Mouse (Mus musculus) forebrain, postnatal 0 days (tissue): ENCODE results near the gene Arhgap24. TPM values are rescaled to one million over a fixed set of nuclear protein-coding genes. Genes with fewer than 3 reads are reported as not detected.

Experiments
- ATAC-seq: fragments of 200-750 bp; cut with Nextera tagmentation; 2 replicates; pipeline ENCODE4 v1.8.0; 2017; ENCODE audit warnings: mild to moderate bottlenecking, moderate library complexity
- DNase-seq: peaks from one replicate; pipeline ENCODE4 v3.0.0-alpha.2; 2015
- H3K27ac ChIP-seq: fragments of 300-500 bp; sonication (generic); 2 replicates; pipeline ENCODE4 v1.5.1; 2014; ENCODE audit warnings: low read depth, mild to moderate bottlenecking, antibody characterized with exemption, low read length, moderate library complexity, mixed read lengths
- H3K27me3 ChIP-seq: fragments of 300-500 bp; sonication (generic); 2 replicates; pipeline ENCODE4 v1.6.1; 2014; ENCODE audit warnings: mild to moderate bottlenecking, low read length, mixed read lengths; ENCODE audit not compliant: insufficient read depth
- H3K36me3 ChIP-seq: fragments of 300-500 bp; sonication (generic); 2 replicates; pipeline ENCODE4 v1.6.1; 2014; ENCODE audit warnings: mild to moderate bottlenecking, moderate library complexity; ENCODE audit not compliant: insufficient read depth
- H3K4me1 ChIP-seq: fragments of 300-500 bp; sonication (generic); 2 replicates; pipeline ENCODE4 v1.6.1; 2014; ENCODE audit warnings: antibody characterized with exemption; ENCODE audit not compliant: insufficient read depth
- H3K4me2 ChIP-seq: fragments of 300-500 bp; sonication (generic); 2 replicates; pipeline ENCODE4 v1.6.1; 2014; ENCODE audit warnings: low read depth, mild to moderate bottlenecking, moderate library complexity
- H3K4me3 ChIP-seq: fragments of 300-500 bp; sonication (generic); 2 replicates; pipeline ENCODE4 v1.5.1; 2014; ENCODE audit warnings: low read depth, low read length, mixed read lengths
- H3K9ac ChIP-seq: fragments of 300-500 bp; sonication (generic); 2 replicates; pipeline ENCODE4 v1.6.1; 2014; ENCODE audit warnings: mild to moderate bottlenecking
- H3K9me3 ChIP-seq: fragments of 300-500 bp; sonication (generic); 2 replicates; pipeline ENCODE4 v1.6.1; 2016; ENCODE audit warnings: low read length
- CTCF ChIP-seq: sonication (generic); IDR thresholded peaks from 2 replicates; pipeline ENCODE4 v1.5.1; 2016; ENCODE audit warnings: antibody characterized with exemption, control low read depth, low read depth
- WGBS: fragments of 180-500 bp; shearing (Covaris S2); extraction: QIAGEN DNeasy Blood & Tissue Kit; methylation state at CpG from one replicate; pipeline ENCODE4 v1.1.7; 2014; 5-methylcytosine and 5-hydroxymethylcytosine counted together
- polyA plus RNA-seq: library from polyadenylated mRNA; unstranded; fragments of >200 nt; fragmentation: Nextera tagmentation; extraction: Ambion mirVana; gene quantifications from 2 replicates; pipeline ENCODE4 v1.2.1, GENCODE M21; 2015
- total RNA-seq: library from RNA; depleted of rRNA; stranded (reverse); fragments of >200 nt; gene quantifications from 2 replicates; pipeline ENCODE4 v1.2.3, GENCODE M21; 2014

Arhgap24 gene
- total and polyA plus RNA-seq, 2 experiments from 2014 or later = 6.0 to 8.6 TPM

DNA sequence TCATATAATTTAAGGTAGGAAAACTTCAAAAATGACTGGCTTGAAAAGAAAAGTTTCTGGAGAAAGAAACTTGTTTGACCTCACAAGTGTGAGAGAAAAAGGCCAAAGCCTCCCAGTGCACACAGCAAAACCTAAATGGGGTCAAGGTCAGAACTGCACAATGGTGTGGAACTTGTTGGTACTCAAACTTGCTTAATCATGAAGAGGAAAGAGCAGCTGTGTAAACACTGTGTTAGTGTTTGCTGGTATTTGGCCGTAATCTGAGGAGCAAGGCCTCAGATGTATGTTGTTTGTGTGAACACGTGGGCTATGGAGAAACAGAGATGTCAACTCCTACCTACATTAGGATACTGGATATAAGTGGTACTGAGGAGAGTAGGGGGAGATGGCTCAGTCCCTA is 212.0 kb downstream of the Arhgap24 start:
- no peaks in the 10 kb centered on the region for H3K9me3 ChIP-seq
- H3K9ac ChIP-seq = no peak overlapping the region
- H3K4me1 ChIP-seq = no peaks in the 10 kb centered on the region
- no peak overlapping the region for H3K27ac ChIP-seq
- DNase-seq = no peak
- no peaks in the 10 kb centered on the region for H3K36me3 ChIP-seq
- no peaks in the 10 kb centered on the region for H3K27me3 ChIP-seq
- no peak for TF ChIP-seq CTCF
- ATAC-seq = no peak
- no peak overlapping the region for H3K4me3 ChIP-seq
- no peak overlapping the region for H3K4me2 ChIP-seq
- 90% methylated on average over 2 of the region's 2 CpGs for WGBS

DNA sequence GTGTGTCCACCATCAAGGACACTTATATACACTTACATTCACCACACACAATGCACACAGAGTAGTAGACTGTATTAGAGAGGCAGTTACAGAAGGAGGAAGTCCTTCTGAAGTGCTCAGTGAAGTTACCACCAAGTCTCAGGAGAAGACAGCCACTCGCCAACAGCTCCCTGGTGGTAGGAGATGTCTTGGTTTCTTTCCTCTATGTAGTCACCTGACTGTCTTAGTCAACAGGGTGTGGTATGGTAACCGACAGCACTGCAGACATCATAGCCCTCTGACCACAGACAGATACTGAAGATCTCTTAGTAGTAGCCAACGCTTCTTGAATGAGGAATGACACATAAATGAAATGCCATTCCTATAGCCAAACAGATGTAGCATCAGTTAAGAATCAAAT is 212.7 kb downstream of the Arhgap24 start:
- no peaks in the 10 kb centered on the region for H3K27me3 ChIP-seq
- H3K36me3 ChIP-seq = no peaks in the 10 kb centered on the region
- no peak for ATAC-seq
- WGBS = 93% methylated on average over 3 of the region's 3 CpGs
- TF ChIP-seq CTCF = no peak
- no peak overlapping the region for H3K27ac ChIP-seq
- no peaks in the 10 kb centered on the region for H3K9me3 ChIP-seq
- no peak overlapping the region for H3K4me2 ChIP-seq
- DNase-seq = no peak
- no peak overlapping the region for H3K9ac ChIP-seq
- no peaks in the 10 kb centered on the region for H3K4me1 ChIP-seq
- H3K4me3 ChIP-seq = no peak overlapping the region

DNA sequence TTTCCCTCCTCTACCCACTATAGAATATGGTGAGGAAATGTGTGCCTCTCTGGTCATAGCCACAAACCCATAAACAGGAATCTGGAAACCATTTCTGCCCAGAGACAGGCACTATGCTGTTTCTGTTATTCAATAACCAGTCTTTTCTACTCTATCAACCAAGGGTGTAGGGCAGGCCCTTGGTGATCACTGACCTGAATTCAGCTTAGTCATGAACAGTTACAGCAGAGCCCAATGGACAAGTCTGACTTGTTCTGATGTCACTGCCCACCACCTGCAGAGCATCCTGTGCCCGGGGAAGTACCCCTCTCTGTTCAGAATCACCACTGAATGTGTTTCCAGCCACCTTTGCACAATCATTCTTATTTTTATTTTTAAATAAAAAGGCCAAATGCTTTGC is 216.6 kb downstream of the Arhgap24 start:
- 75% methylated on average over 1 of the region's 1 CpGs for WGBS
- no peak overlapping the region for H3K4me2 ChIP-seq
- no peak for TF ChIP-seq CTCF
- H3K27ac ChIP-seq = no peak overlapping the region
- H3K4me3 ChIP-seq = no peak overlapping the region
- no peaks in the 10 kb centered on the region for H3K36me3 ChIP-seq
- no peaks in the 10 kb centered on the region for H3K4me1 ChIP-seq
- no peaks in the 10 kb centered on the region for H3K9me3 ChIP-seq
- DNase-seq (no peak), ATAC-seq (no peak)
- no peak overlapping the region for H3K9ac ChIP-seq
- no peaks in the 10 kb centered on the region for H3K27me3 ChIP-seq

DNA sequence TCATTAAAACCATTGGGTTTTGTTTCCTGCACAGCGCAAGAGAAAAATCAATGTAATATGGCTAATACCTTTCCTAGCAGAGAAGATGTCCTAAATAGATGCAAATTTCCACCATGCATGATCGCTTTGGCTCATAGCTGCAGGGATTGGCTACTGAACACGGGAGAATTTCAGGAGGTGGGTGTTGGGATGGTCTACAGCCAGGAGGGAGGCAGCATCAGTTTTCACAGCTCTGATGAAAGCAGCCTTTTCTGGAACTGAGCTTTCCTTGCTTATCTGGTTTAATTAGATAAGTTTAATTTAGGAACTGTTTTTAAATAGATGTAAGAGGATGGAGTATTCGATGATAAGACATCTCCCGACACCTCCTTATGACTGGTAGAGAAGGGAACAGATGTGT is 217.2 kb downstream of the Arhgap24 start:
- no peak for TF ChIP-seq CTCF
- no peak overlapping the region for H3K4me3 ChIP-seq
- DNase-seq (no peak), ATAC-seq (peak; percentile 29; the same call in 1 of the 2 replicates)
- WGBS = 67% methylated on average over 5 of the region's 5 CpGs
- no peak overlapping the region for H3K9ac ChIP-seq
- H3K27me3 ChIP-seq = no peaks in the 10 kb centered on the region
- H3K27ac ChIP-seq = no peak overlapping the region
- no peaks in the 10 kb centered on the region for H3K9me3 ChIP-seq
- H3K4me2 ChIP-seq = no peak overlapping the region
- H3K36me3 ChIP-seq = no peaks in the 10 kb centered on the region
- H3K4me1 ChIP-seq = no peaks in the 10 kb centered on the region

DNA sequence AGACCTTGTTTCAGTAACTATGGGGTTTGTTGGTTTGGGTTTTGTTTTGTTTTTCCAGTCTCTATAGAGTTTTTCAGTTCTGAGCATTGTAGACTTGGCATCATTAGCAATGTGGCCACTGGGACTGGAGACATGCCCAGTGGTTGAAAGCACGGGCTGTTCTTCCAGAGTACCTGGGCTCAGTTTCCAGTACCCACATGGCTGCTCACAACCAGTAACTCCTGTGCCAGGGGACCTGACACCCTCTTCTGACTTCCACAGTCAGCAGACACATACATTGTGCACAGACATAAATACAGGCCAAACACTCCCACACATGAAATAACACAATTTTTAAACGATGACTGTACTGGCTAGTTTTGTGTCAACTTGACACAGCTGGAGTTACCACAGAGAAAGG is 217.7 kb downstream of the Arhgap24 start:
- no peak for TF ChIP-seq CTCF
- Histone ChIP-seq H3K9ac (no peak overlapping the region), H3K9me3 (no peaks in the 10 kb centered on the region), H3K27ac (no peak overlapping the region), H3K36me3 (no peaks in the 10 kb centered on the region), H3K4me3 (no peak overlapping the region), H3K4me2 (no peak overlapping the region), H3K4me1 (no peaks in the 10 kb centered on the region), H3K27me3 (no peaks in the 10 kb centered on the region)
- no peak for ATAC-seq
- no peak for DNase-seq
- WGBS = 74% methylated on average over 2 of the region's 2 CpGs

DNA sequence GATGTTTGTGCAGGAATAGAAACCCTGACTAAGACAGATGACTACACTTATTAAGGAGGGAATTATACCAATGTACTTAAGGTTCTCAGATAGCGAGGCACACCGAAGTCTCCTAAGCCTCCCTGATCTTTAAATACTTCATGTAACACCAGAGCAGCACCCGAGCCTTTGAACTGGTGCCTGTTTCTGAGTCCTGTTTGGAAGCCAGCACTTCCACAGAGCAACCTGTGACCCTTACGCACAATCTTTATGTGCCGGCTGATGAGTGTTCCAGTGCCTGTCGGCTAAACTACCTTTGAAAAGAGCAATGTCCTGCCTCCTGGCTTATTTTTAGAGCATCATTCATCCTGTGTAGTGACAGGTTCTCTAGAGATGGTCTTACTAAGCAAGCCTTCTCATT is 221.4 kb downstream of the Arhgap24 start:
- 90% methylated on average over 6 of the region's 6 CpGs for WGBS
- no peak for TF ChIP-seq CTCF
- no peak for ATAC-seq

DNA sequence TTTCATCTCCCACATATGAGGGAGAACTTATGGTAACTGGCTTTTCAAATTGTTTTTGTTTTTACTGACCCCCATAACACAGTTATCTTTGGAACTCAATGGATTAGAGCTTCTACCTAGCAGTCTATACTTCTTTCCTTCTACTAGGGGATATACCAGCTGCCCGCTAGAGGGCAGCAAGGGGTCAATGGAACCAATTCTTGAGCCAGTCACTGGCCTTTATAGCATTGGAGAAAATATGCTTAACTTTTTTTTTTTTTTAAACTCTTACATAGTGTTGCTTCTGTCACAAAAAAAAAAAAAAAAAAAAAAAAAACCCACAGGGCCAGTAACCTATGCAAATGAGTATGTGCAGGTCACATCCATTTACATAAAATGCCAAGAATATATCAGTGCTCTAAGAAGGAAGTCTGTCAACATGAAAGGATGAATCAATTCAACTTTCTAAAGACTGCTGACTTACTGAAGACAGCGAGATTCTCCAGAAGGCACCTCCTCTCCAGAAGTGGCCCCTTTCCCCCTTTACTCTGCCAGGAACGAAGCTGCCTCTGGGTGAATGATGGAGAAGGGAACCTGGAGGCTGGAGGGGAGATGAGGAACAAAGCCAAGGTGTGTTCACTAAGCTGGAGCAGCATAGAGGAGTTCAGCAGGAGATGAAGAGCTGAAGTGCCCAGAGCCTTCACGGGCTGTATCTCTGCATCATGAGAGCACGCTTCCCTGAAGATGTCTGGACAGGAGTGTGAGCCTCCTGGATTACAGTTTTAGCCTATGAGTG is 222.3 kb downstream of the Arhgap24 start:
- peak; percentile 56; the same call in 1 of the 2 replicates for ATAC-seq
- WGBS = 59% methylated on average over 5 of the region's 5 CpGs
- H3K9me3 ChIP-seq = no peaks in the 10 kb centered on the region
- TF ChIP-seq CTCF = peak; percentile 78
- no peak overlapping the region for H3K27ac ChIP-seq
- no peaks in the 10 kb centered on the region for H3K36me3 ChIP-seq
- no peaks in the 10 kb centered on the region for H3K27me3 ChIP-seq
- no peak overlapping the region for H3K9ac ChIP-seq
- peak; percentile 81 for DNase-seq
- H3K4me1 ChIP-seq = no peaks in the 10 kb centered on the region
- no peak overlapping the region for H3K4me2 ChIP-seq
- H3K4me3 ChIP-seq = no peak overlapping the region

More for the DNA sequence above, 221.4 kb downstream of the Arhgap24 start:
- no peaks in the 10 kb centered on the region for H3K9me3 ChIP-seq
- H3K4me3 ChIP-seq = no peak overlapping the region
- no peak overlapping the region for H3K9ac ChIP-seq
- no peaks in the 10 kb centered on the region for H3K36me3 ChIP-seq
- no peak overlapping the region for H3K4me2 ChIP-seq
- DNase-seq = no peak
- H3K27ac ChIP-seq = no peak overlapping the region
- no peaks in the 10 kb centered on the region for H3K4me1 ChIP-seq
- no peaks in the 10 kb centered on the region for H3K27me3 ChIP-seq
